Mouse (Mus musculus) neural tube, embryonic 14.5 days (tissue): ENCODE results near the gene Rps6ka2. TPM values are rescaled to one million over a fixed set of nuclear protein-coding genes. Genes with fewer than 3 reads are reported as not detected.
"Not testable (repeated sequence)": the region's sequence is repeated elsewhere in the genome, so short reads cannot be mapped to it uniquely, and the experiment has no call there.

Source experiments
- ATAC-seq: fragments of 200-750 bp; cut with Nextera tagmentation; 2 replicates; pipeline ENCODE4 v1.8.0; 2017; ENCODE audit warnings: low read depth, mild to moderate bottlenecking, moderate TSS enrichment, moderate library complexity
- H3K27ac ChIP-seq: fragments of 300-500 bp; sonication (generic); 2 replicates; pipeline ENCODE4 v1.5.1; 2014; ENCODE audit warnings: low read depth, mild to moderate bottlenecking, control low read depth, low read length, moderate library complexity, mixed read lengths
- H3K27me3 ChIP-seq: fragments of 300-500 bp; sonication (generic); 2 replicates; pipeline ENCODE4 v1.6.1; 2014; ENCODE audit warnings: low read length; ENCODE audit not compliant: control insufficient read depth, insufficient read depth
- H3K36me3 ChIP-seq: fragments of 300-500 bp; sonication (generic); 2 replicates; pipeline ENCODE4 v1.6.1; 2014; ENCODE audit warnings: low read length, mixed read lengths; ENCODE audit not compliant: control insufficient read depth, insufficient read depth
- H3K4me1 ChIP-seq: fragments of 300-500 bp; sonication (generic); 2 replicates; pipeline ENCODE4 v1.6.1; 2014; ENCODE audit warnings: low read length; ENCODE audit not compliant: control insufficient read depth, insufficient read depth
- H3K4me2 ChIP-seq: fragments of 300-500 bp; sonication (generic); 2 replicates; pipeline ENCODE4 v1.6.1; 2014; ENCODE audit warnings: mild to moderate bottlenecking, low read depth, low read length, control low read depth
- H3K4me3 ChIP-seq: fragments of 300-500 bp; sonication (generic); 2 replicates; pipeline ENCODE4 v1.5.1; 2014; ENCODE audit warnings: low read depth, low read length, control low read depth, mixed read lengths
- H3K9ac ChIP-seq: fragments of 300-500 bp; sonication (generic); replicated peaks from 2 replicates; pipeline ENCODE4 v1.6.1; 2014; ENCODE audit warnings: low read depth, mild to moderate bottlenecking, control low read depth, low read length, mixed read lengths
- H3K9me3 ChIP-seq: fragments of 300-500 bp; sonication (generic); 2 replicates; pipeline ENCODE4 v1.6.1; 2016; ENCODE audit warnings: low read length; ENCODE audit not compliant: control insufficient read depth
- WGBS: fragments of 180-500 bp; shearing (Covaris S2); extraction: QIAGEN DNeasy Blood & Tissue Kit; methylation state at CpG from one replicate; pipeline ENCODE4 v1.1.7; 2014; 5-methylcytosine and 5-hydroxymethylcytosine counted together
- polyA plus RNA-seq: library from polyadenylated mRNA; unstranded; fragments of >200 nt; fragmentation: Nextera tagmentation; extraction: Ambion mirVana; gene quantifications from 2 replicates; pipeline ENCODE4 v1.2.1, GENCODE M21; 2014

Rps6ka2 gene
- polyA plus RNA-seq, 1 experiment from 2014 or later = 20.7 TPM

DNA sequence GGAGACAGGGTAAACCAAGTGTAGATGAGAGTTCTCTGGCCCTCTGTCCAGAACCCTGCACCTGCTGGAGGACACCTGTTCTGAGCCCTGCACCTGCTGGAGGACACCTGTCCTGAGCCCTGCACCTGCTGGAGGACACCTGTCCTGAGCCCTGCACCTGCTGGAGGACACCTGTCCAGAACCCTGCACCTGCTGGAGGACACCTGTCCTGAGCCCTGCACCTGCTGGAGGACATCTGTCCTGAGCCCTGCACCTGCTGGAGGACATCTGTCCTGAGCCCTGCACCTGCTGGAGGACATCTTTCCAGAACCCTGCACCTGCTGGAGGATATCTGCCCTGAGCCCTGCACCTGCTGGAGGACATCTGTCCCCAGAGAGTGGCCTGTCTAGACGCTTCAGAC is 17.1 kb downstream of the Rps6ka2 start:
- not testable (repeated sequence) for ATAC-seq, H3K36me3 ChIP-seq, H3K4me1 ChIP-seq, H3K9me3 ChIP-seq, H3K27ac ChIP-seq, H3K4me2 ChIP-seq, H3K4me3 ChIP-seq, H3K9ac ChIP-seq, H3K27me3 ChIP-seq
- WGBS = 62% methylated on average over 1 of the region's 1 CpGs

DNA sequence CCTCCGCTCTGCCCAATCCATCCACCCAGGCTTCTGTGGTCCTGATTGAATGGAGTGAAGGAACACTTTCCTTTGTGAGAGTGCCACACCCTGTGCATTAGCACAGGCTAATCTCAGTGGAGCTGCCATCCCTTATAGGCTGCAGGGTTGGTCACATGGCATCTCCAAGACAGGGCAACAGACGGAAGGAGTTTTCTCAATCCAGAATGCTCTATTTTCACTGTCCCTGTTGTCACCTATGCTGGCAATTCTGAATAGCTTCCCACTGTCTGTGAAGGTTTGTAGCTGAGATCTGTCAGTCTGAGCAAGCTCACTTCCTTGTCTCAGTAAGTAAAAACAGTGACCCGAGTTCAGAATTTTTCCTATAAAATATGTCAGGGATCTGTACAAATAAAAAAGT is 19.5 kb downstream of the Rps6ka2 start:
- 93% methylated on average over 3 of the region's 3 CpGs for WGBS
- ATAC-seq = no peak
- Histone ChIP-seq H3K4me2 (no peak overlapping the region), H3K4me1 (no peaks in the 10 kb centered on the region), H3K4me3 (no peak overlapping the region), H3K27me3 (no peaks in the 10 kb centered on the region), H3K27ac (no peak overlapping the region), H3K9me3 (no peaks in the 10 kb centered on the region), H3K36me3 (no peaks in the 10 kb centered on the region), H3K9ac (no peak overlapping the region)

DNA sequence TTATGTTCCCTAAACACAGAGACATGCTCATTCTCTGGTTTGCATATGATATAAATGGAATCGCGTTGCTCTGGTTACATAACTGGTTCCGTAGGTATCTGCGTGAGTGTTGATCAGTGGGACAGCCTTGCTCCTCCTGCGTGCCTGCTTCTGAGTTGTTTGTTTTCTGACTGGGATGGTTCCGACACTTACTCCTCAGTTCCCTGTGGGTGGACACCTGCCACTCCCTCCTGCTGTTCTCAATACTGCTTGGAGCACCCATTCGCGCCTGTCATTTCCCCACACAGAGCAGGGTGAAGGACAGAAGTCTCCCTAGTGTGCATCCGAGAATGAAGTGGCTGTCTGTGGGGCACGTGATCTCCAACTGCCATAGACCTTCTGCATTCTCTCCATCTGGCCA is 20.1 kb downstream of the Rps6ka2 start:
- Histone ChIP-seq H3K4me3 (no peak overlapping the region), H3K4me2 (no peak overlapping the region), H3K4me1 (no peaks in the 10 kb centered on the region), H3K9ac (no peak overlapping the region), H3K36me3 (no peaks in the 10 kb centered on the region), H3K9me3 (no peaks in the 10 kb centered on the region), H3K27me3 (no peaks in the 10 kb centered on the region), H3K27ac (no peak overlapping the region)
- ATAC-seq = no peak
- 87% methylated on average over 10 of the region's 10 CpGs for WGBS

DNA sequence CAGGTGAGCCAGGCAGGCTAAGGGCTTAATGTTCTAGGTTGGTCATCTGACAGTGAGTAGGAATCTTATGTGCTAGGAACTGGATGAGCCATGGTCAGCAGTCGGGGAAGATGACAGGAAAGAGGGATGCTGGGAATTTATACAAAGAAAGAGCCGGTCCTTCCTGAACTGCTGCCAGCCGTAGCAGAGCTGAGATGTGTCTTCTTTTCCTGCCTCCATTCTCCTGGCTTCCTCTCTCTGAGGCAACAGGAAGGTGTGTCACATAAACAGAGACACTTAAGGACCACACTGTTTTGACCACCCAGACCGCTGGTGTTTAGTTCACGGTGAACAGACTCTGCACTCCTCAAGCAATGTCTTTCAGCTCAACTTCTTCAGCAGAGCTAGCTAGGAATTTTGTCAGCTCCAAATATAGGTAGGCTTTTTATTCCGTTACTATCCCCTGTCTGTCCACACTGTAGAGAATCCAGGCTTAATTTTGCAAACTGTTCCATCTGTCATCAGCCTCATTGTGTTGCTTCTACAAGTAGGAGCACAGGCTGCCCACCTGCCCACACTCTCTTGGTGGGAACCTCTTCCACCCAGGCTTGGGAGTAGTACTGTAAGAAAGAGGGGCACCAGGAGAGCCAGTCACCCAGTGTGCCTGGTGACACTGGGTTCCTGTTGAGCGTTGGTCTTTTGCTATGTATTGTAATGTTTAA is 24.4 kb downstream of the Rps6ka2 start:
- no peak overlapping the region for H3K9ac ChIP-seq
- H3K27me3 ChIP-seq = no peaks in the 10 kb centered on the region
- H3K9me3 ChIP-seq = no peaks in the 10 kb centered on the region
- H3K27ac ChIP-seq = no peak overlapping the region
- WGBS = 92% methylated on average over 7 of the region's 7 CpGs
- ATAC-seq = no peak
- H3K4me3 ChIP-seq = no peak overlapping the region
- H3K4me2 ChIP-seq = no peak overlapping the region
- no peaks in the 10 kb centered on the region for H3K4me1 ChIP-seq
- no peaks in the 10 kb centered on the region for H3K36me3 ChIP-seq

DNA sequence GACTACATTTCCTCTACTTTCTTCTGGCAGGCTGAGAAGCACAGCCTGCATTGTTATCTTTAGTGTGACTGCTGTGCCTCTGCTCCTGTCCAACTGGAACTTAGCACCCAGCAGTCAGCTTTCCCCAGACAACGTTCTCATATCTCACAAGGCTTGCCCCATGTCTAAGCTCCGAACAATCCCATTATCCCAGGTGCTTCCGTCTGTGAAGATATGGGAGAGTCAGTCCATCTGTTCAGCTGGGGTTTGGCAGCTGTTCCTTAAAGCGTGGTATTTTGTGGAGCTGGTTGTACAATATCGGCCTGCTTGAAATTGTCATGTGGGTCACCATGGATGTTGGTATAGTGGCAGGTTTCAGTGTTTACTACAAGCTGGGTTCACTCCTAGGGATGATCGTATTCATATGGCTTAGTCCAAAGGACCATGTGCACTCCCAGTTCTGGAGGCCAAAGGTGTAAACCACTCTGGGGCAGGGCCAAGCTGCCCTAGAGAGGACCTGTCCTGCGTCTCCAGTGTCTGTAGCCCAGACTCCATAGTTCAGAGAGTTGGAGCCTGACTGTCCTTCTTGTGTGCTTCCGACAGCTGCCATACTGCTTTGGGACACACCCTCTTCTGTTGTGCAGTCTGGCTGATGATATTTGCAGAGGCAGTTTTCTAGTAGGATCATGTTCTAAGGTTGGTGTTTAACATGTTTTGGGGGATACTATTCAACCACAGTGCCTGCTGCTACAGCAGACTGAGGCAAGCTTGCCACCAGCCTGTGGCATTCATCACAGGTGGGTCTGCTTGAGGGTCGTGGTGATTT is 27.4 kb downstream of the Rps6ka2 start:
- Histone ChIP-seq H3K9me3 (no peaks in the 10 kb centered on the region), H3K27ac (no peak overlapping the region; the same call in 1 of the 2 replicates), H3K36me3 (no peaks in the 10 kb centered on the region), H3K9ac (no peak overlapping the region), H3K4me1 (no peaks in the 10 kb centered on the region), H3K4me3 (no peak overlapping the region), H3K4me2 (no peak overlapping the region), H3K27me3 (no peaks in the 10 kb centered on the region)
- no peak for ATAC-seq
- 66% methylated on average over 9 of the region's 9 CpGs for WGBS

DNA sequence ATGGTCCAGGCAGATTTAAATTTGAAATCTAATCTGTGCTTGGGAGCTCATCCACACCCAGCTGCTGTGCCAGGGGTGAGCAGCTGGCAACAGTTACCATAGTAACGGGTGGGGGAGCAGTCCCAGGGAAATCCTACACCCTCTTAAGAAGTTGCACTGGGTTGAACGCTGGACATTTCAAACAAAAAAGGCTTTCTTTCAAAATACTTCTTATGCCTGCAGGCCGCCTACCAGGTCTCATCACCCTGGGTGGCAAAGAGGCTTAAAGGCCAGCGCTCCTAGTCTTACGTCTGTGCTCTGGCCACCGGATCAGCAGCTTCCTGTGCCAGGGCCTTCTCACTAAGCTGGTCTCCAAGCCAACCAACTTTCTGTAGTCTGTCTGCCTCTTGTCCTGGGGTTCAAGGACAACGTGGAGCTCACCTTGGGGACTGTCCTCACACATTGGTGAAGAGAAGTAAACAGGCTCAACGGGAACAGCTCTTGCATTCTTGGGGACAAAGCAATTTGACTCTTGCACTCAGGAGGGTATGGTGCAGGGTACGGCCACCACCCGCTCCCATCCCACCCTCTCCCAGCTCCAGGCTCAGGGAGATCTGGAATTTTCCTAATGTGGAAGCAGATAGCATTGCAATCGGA is 35.0 kb downstream of the Rps6ka2 start:
- ATAC-seq = no peak
- H3K4me2 ChIP-seq = no peak overlapping the region

DNA sequence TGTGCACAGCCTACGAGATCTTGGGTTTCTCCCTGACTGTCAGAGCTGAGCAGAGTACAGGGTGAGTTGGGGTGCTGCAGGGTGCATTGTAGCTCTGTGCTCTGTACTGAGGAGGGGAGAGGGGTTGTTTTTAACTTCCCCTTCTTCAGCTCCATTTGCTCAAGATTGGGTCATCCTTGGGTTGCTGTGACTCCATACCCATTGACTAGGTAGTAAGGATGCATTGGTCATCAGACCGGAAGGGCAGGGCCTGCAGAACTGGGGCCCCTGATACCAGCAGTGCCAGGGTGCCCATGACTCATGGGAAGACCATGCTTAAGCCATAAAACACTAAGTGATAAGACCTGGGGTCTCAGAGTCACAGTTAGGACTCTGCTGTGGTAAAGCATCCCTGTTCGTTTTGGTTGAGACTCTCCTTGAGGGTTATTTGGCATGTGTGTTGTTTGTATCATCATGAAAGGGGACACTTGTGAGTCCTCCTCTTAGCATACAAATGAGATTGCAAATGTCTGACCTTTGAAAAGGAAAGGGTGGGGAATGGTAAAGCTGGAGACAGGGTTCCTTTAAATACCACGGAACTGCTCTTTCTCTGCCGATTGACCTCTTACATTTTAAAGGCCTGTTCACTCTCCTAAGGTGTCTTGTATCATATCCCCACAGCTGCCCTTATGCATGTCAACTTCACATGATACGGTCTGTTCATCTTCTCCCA is 36.7 kb downstream of the Rps6ka2 start:
- no peak for ATAC-seq
- H3K9ac ChIP-seq = no peak overlapping the region
- 72% methylated on average over 6 of the region's 6 CpGs for WGBS

More for the DNA sequence above, 35.0 kb downstream of the Rps6ka2 start:
- WGBS = 61% methylated on average over 11 of the region's 11 CpGs
- Histone ChIP-seq H3K4me1 (peaks cover 10% of the 10 kb centered on the region), H3K36me3 (no peaks in the 10 kb centered on the region), H3K27me3 (no peaks in the 10 kb centered on the region), H3K4me3 (no peak overlapping the region), H3K9ac (no peak overlapping the region), H3K9me3 (no peaks in the 10 kb centered on the region), H3K27ac (no peak overlapping the region)

DNA sequence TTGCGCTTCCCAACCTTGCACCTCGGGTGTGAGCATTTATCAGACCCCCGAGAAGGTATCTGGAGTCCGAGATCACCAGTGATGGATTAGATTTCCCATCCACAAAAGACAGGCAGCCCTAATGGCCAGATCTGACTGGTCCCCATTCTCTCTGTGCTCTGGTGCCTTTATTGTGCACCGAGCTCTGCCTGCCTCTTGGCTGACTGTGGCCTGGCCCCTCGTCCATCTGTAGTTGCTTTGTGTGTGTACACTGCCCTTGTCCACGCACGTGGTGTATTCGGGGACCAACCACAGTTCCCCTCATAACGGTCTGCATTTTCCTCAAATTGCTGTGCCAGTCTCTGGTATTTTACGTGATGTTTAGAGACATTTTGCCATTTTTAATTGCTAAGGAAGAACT is 40.7 kb downstream of the Rps6ka2 start:
- Histone ChIP-seq H3K27ac (no peak overlapping the region), H3K4me2 (no peak overlapping the region), H3K9ac (no peak overlapping the region), H3K9me3 (no peaks in the 10 kb centered on the region), H3K4me1 (0 out of 2 replicates have a peak, but pooled peaks cover 4% of the 10 kb centered on the region), H3K4me3 (no peak overlapping the region), H3K27me3 (no peaks in the 10 kb centered on the region), H3K36me3 (no peaks in the 10 kb centered on the region)
- WGBS = 34% methylated on average over 11 of the region's 11 CpGs
- no peak; the same call in 1 of the 2 replicates for ATAC-seq

More for the DNA sequence above, 36.7 kb downstream of the Rps6ka2 start:
- H3K4me2 ChIP-seq = no peak overlapping the region
- no peak overlapping the region for H3K4me3 ChIP-seq
- no peak overlapping the region for H3K27ac ChIP-seq
- no peaks in the 10 kb centered on the region for H3K27me3 ChIP-seq
- no peaks in the 10 kb centered on the region for H3K9me3 ChIP-seq
- no peaks in the 10 kb centered on the region for H3K36me3 ChIP-seq
- peaks cover 13% of the 10 kb centered on the region for H3K4me1 ChIP-seq
